Mouse (Mus musculus): Measurements from ENCODE around the gene Fibcd1. TPM values are rescaled to one million over a fixed set of nuclear protein-coding genes. Genes with fewer than 3 reads are reported as not detected.

The Fibcd1 gene
- polyA plus RNA-seq (2012; fragmentation: generic; extraction: Trizol): 0.13 TPM

DNA sequence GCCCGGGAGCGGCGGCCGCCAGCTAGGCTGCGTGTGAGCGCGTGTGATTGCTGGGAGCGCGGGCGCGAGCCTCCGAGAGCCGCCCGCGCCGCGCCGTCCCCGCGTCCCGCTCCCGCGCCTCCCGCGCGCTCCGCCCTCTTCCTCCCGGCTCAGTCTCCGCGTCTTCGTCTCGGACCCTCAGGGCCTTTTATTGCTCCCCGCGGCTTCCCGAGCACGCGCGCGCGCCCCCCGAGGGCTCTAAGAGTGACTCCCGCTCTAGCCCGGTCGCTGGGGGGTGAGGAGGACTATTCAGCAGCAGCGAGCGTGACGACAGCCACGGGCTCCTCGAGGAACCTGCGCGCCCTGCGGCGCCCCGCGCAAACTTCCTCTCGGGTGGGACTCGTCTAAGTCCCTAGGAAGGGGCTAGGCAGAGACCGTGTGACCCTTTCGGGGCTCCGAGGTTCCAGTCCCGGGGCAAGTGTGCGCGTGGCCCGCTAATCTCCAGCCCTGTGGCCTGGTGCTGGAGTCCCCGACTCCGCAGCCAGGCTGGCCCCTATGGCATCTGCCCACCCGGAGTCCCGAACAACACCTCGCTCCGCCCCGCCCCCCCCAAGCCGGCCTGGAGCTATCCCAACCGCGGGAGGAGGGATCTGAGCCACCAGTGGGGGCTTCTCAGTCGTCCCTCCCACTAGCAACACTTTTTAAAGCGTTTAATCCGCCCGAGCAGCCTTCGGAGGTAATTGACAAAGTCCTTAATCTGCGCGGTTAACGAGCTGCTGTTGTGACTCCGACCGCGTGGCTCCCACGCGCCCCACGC, at the start of gene Fibcd1:
TSS of gene Fibcd1 (minus strand) at position 110 of the 796 bp plus-strand sequence.
- Histone ChIP-seq H3K36me3 (ENCODE audit: control insufficient read depth, insufficient read depth) (no peaks in the 10 kb centered on the region), H3K4me3 (no peak within 1 kb of the TSS), H3ac (ENCODE audit: control insufficient read depth, insufficient read length) (no peak within 1 kb of the TSS), H3K79me2 (ENCODE audit: control insufficient read depth, insufficient read depth) (no peaks in the 10 kb centered on the region), H3K4me2 (ENCODE audit: low read depth) (peak within 1 kb of the TSS; percentile 67), H3K27me3 (ENCODE audit: control insufficient read depth, insufficient read depth, insufficient read length) (peaks cover 56% of the 10 kb centered on the region)
- TF ChIP-seq TCF3 (IDR thresholded peaks at IDR 0.05; ENCODE audit: insufficient read length, low read depth) (no peak), USF1 (IDR thresholded peaks at IDR 0.05; ENCODE audit: low read depth) (no peak)

DNA sequence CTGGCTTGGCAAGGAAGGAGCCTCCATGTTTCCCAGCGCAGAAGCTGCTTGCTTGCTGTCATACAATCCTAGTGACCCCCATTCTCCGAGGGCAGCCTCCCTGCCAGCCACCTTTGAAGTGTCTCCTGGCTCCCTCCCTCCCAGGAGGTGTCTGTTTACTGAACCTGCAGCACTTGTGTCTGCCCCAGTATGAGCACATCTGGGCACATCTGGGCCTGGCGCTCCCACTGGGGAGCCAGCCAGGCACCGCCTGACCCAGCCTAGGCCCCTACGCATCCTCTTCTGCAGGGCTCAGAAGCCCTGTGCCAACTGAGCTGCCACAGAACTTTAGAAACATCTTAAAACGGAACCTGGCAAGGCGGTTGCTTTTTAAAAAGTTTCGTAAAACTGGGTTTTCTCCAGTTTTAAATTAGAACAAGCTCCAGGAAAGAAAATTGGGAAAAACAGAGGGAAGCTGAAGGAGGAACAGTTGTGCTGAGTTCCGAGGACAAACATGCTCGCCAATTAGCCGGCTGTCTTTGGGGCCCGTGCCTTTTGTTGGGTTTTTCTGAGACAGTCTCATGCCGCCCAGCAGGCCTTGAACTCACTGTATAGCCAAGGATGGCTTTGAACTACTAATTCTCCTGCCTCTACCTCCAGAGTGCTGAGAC, 48.5 kb upstream of the Fibcd1 start:
- Histone ChIP-seq H3K36me3 (ENCODE audit: control insufficient read depth, insufficient read depth) (no peaks in the 10 kb centered on the region), H3K79me2 (ENCODE audit: control insufficient read depth, insufficient read depth) (no peaks in the 10 kb centered on the region), H3K27me3 (ENCODE audit: control insufficient read depth, insufficient read depth, insufficient read length) (peaks cover 19% of the 10 kb centered on the region), H3K4me3 (no peak overlapping the region), H3ac (ENCODE audit: control insufficient read depth, insufficient read length) (no peak overlapping the region), H3K4me2 (ENCODE audit: low read depth) (no peak overlapping the region)
- TF ChIP-seq E2F4 (IDR thresholded peaks at IDR 0.05; ENCODE audit: insufficient read depth) (no peak), CEBPB (IDR thresholded peaks at IDR 0.05; ENCODE audit: insufficient read depth, poor library complexity, severe bottlenecking) (no peak), TCF3 (IDR thresholded peaks at IDR 0.05; ENCODE audit: insufficient read length, low read depth) (no peak), REST (IDR thresholded peaks at IDR 0.05; ENCODE audit: insufficient read depth, insufficient read length) (no peak), MYOD1 (IDR thresholded peaks at IDR 0.05; ENCODE audit: control insufficient read depth in 1 of 3, insufficient read length in 2 of 3, low read depth in 2 of 3) (no peak), POLR2A (IDR thresholded peaks at IDR 0.05; ENCODE audit: insufficient read length, low read depth) (no peak), TCF12 (IDR thresholded peaks at IDR 0.05; ENCODE audit: insufficient read depth, poor library complexity, severe bottlenecking) (no peak), USF1 (IDR thresholded peaks at IDR 0.05; ENCODE audit: low read depth) (no peak), POLR2AphosphoS2 (IDR thresholded peaks at IDR 0.05; ENCODE audit: insufficient read length, low read depth) (no peak)

DNA sequence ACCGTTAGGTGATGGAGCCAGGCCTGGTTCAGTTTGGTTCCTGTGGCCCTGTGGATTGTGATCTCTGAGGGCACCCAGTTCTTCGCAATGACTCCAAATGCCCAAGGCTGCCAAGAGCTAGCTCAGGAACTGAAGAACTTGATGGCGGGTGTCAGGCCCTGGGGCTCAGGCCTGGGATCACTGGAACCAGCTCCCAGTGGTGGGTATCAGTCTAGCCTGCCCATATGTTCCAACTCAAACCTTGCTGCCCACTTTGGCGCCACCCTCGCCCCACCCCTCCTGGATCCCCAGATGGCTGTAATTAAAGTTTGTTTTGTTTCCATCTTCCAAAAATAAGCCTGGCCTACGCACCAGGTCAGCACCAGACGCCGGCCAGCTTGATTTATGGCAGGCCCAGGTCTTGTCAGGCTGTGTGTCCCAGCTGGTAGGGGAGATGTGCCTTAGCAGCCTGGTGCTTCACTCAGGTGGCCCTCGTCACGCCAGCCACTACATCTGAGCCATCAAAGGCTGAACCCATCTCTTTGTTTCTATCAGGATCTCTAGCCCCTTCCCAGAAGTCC, 47.4 kb upstream of the Fibcd1 start:
- Histone ChIP-seq H3K4me2 (ENCODE audit: low read depth) (no peak overlapping the region), H3K27me3 (ENCODE audit: control insufficient read depth, insufficient read depth, insufficient read length) (peaks cover 30% of the 10 kb centered on the region), H3K36me3 (ENCODE audit: control insufficient read depth, insufficient read depth) (no peaks in the 10 kb centered on the region), H3K4me3 (no peak overlapping the region), H3K79me2 (ENCODE audit: control insufficient read depth, insufficient read depth) (no peaks in the 10 kb centered on the region), H3ac (ENCODE audit: control insufficient read depth, insufficient read length) (no peak overlapping the region)
- no peak for TF ChIP-seq CEBPB (IDR thresholded peaks at IDR 0.05; ENCODE audit: insufficient read depth, poor library complexity, severe bottlenecking)
- no peak for TF ChIP-seq E2F4 (IDR thresholded peaks at IDR 0.05; ENCODE audit: insufficient read depth)
- no peak for TF ChIP-seq TCF3 (IDR thresholded peaks at IDR 0.05; ENCODE audit: insufficient read length, low read depth)
- no peak for TF ChIP-seq MYOD1 (IDR thresholded peaks at IDR 0.05; ENCODE audit: control insufficient read depth in 1 of 3, insufficient read length in 2 of 3, low read depth in 2 of 3)
- TF ChIP-seq POLR2AphosphoS2 (IDR thresholded peaks at IDR 0.05; ENCODE audit: insufficient read length, low read depth): no peak
- TF ChIP-seq POLR2A (IDR thresholded peaks at IDR 0.05; ENCODE audit: insufficient read length, low read depth): no peak
- TF ChIP-seq SRF (IDR thresholded peaks at IDR 0.05; ENCODE audit: control insufficient read depth, insufficient read length, low read depth): no peak
- TF ChIP-seq USF1 (IDR thresholded peaks at IDR 0.05; ENCODE audit: low read depth): no peak
- no peak for TF ChIP-seq MAX (IDR thresholded peaks at IDR 0.05; ENCODE audit: low read depth)
- TF ChIP-seq MYOG (IDR thresholded peaks at IDR 0.05; ENCODE audit: control insufficient read depth in 1 of 3, insufficient read depth in 1 of 3, insufficient read length in 2 of 3, low read depth in 2 of 3): no peak
- TF ChIP-seq REST (IDR thresholded peaks at IDR 0.05; ENCODE audit: insufficient read depth, insufficient read length): no peak
- no peak for TF ChIP-seq TCF12 (IDR thresholded peaks at IDR 0.05; ENCODE audit: insufficient read depth, poor library complexity, severe bottlenecking)

DNA sequence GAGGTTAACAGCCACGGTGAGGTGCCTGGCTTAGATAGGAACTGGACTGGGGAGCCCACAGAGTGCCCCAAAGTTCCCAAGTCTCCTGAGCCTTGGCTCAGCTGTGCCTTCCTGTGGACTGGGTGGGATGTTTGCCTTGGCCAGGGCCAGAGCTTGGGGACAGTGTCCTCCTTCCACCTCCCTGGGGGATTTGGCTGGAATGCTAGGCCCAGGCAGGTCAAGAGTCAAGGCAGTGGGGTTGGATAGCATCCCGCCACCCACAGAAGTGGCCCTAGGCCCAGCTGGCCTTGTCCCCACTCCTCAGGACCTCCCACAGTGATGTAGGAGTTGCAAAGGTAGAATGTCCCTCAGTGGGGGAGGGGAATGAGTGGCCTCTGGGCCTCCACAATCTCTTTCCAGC, 45.4 kb upstream of the Fibcd1 start:
- Histone ChIP-seq H3ac (ENCODE audit: control insufficient read depth, insufficient read length) (no peak overlapping the region), H3K79me2 (ENCODE audit: control insufficient read depth, insufficient read depth) (no peaks in the 10 kb centered on the region), H3K4me3 (no peak overlapping the region), H3K27me3 (ENCODE audit: control insufficient read depth, insufficient read depth, insufficient read length) (peaks cover 49% of the 10 kb centered on the region), H3K36me3 (ENCODE audit: control insufficient read depth, insufficient read depth) (no peaks in the 10 kb centered on the region), H3K4me2 (ENCODE audit: low read depth) (no peak overlapping the region)
- no peak for TF ChIP-seq E2F4 (IDR thresholded peaks at IDR 0.05; ENCODE audit: insufficient read depth)
- TF ChIP-seq TCF3 (IDR thresholded peaks at IDR 0.05; ENCODE audit: insufficient read length, low read depth): no peak
- TF ChIP-seq USF1 (IDR thresholded peaks at IDR 0.05; ENCODE audit: low read depth): no peak
- no peak for TF ChIP-seq POLR2A (IDR thresholded peaks at IDR 0.05; ENCODE audit: insufficient read length, low read depth)
- no peak for TF ChIP-seq SRF (IDR thresholded peaks at IDR 0.05; ENCODE audit: control insufficient read depth, insufficient read length, low read depth)
- TF ChIP-seq TCF12 (IDR thresholded peaks at IDR 0.05; ENCODE audit: insufficient read depth, poor library complexity, severe bottlenecking): no peak
- TF ChIP-seq POLR2AphosphoS2 (IDR thresholded peaks at IDR 0.05; ENCODE audit: insufficient read length, low read depth): no peak
- TF ChIP-seq REST (IDR thresholded peaks at IDR 0.05; ENCODE audit: insufficient read depth, insufficient read length): no peak
- no peak for TF ChIP-seq MYOG (IDR thresholded peaks at IDR 0.05; ENCODE audit: control insufficient read depth in 1 of 3, insufficient read depth in 1 of 3, insufficient read length in 2 of 3, low read depth in 2 of 3)
- TF ChIP-seq MAX (IDR thresholded peaks at IDR 0.05; ENCODE audit: low read depth): no peak
